Mouse (Mus musculus) cerebellum, adult 2 months (tissue): Measurements from ENCODE around the gene Garem2.

Experiments
- CTCF ChIP-seq: fragments of 200-500 bp; IDR thresholded peaks from 2 replicates; pipeline ENCODE4 v1.5.1; 2011; ENCODE audit warnings: low read depth, mild to moderate bottlenecking, control low read depth, low read length, moderate library complexity, borderline replicate concordance; ENCODE audit not compliant: insufficient read depth
- POLR2A ChIP-seq: fragments of 200-500 bp; IDR thresholded peaks from 2 replicates; pipeline ENCODE4 v1.6.1; 2011; ENCODE audit warnings: low read length, control low read depth, borderline replicate concordance; ENCODE audit not compliant: insufficient read depth

DNA sequence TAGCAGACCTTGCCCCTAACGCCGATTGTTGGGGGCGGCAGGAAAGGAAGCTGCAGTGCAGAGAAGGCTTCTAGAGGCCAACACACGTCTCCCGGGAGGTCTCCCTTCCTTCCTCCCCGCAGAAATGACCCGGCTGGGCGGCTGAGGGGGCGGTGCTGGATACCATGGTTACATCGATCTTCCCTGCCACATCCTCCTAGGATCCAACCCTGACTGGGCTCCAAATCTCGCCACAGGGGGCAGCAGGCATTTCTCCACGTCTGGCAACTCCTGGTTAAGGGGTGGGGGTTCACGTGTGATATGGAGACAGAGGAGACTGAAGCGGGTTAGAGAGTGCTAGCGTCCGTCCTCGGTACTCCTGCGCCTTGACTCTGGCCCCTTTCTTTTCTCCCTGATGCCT, 6.2 kb downstream of the Garem2 start:
- TF ChIP-seq CTCF: no peak
- TF ChIP-seq POLR2A: no peak
